Mouse (Mus musculus) bone marrow, adult 2 months (tissue): ENCODE measurements around the gene Flg2. TPM values are rescaled to one million over a fixed set of nuclear protein-coding genes. Genes with fewer than 3 reads are reported as not detected.

ENCODE experiments used
- H3K27ac ChIP-seq: fragments of 200-500 bp; 2 replicates; pipeline ENCODE4 v1.5.1; 2012; ENCODE audit warnings: low read depth, mild to moderate bottlenecking, control low read depth, inconsistent platforms, low read length; ENCODE audit not compliant: control insufficient read depth, poor library complexity, insufficient read depth
- H3K4me1 ChIP-seq: fragments of 200-500 bp; 2 replicates; pipeline ENCODE4 v1.6.1; 2011; ENCODE audit warnings: low read length; ENCODE audit not compliant: control insufficient read depth, insufficient read depth
- H3K4me3 ChIP-seq: fragments of 200-500 bp; replicated peaks from 2 replicates; pipeline ENCODE3; 2011; ENCODE audit warnings: mild to moderate bottlenecking, low read depth, low read length, control low read depth; ENCODE audit not compliant: control insufficient read depth
- CTCF ChIP-seq: fragments of 200-500 bp; IDR thresholded peaks from 2 replicates; pipeline ENCODE4 v1.5.1; 2011; ENCODE audit warnings: low read length, control low read depth; ENCODE audit not compliant: control insufficient read depth, insufficient read depth
- POLR2A ChIP-seq: fragments of 200-500 bp; IDR thresholded peaks from 2 replicates; pipeline ENCODE4 v1.6.1; 2011; ENCODE audit warnings: low read depth, mild to moderate bottlenecking, control low read depth, low read length, borderline replicate concordance; ENCODE audit not compliant: control insufficient read depth
- WGBS: fragments of 180-500 bp; shearing (Covaris S2); methylation state at CpG from one replicate; pipeline ENCODE4 v1.1.7; 2018; 5-methylcytosine and 5-hydroxymethylcytosine counted together
- polyA plus RNA-seq: library from polyadenylated mRNA; stranded (reverse); fragments of >200 nt; gene quantifications from 2 replicates; pipeline ENCODE4 v1.2.4, GENCODE M21; 2011; ENCODE audit warnings: low replicate concordance; ENCODE audit not compliant: missing spikeins, insufficient read depth, insufficient read length

Gene Flg2
- polyA plus RNA-seq = not detected in 2 replicates

DNA sequence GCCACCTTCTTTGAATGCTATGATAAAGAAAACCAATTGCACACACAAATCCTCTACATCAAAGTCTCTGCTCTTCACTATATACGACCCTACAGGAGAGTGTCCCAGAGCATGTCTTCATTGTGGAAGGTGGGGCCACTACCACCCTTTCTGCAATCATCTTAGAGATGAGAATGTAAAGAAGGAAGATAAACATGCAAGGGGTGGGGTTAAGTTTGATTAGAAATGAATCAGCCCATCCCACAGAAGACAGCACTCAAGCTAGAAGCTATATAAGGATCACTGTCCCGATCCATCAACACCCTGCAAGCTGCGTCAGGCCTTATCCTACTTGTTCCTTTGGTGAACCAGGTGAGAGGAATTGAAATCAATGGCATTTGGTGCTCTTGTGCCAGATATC is at the start of gene Flg2:
Flg2 (plus strand) TSS at position 301 of the 400 bp plus-strand sequence.
- Histone ChIP-seq H3K27ac (no peak within 1 kb of the TSS), H3K4me3 (no peak within 1 kb of the TSS), H3K4me1 (no peaks in the 10 kb centered on the region)
- WGBS = 83% methylated on average over 3 of the region's 3 CpGs
- no peak for TF ChIP-seq CTCF

DNA sequence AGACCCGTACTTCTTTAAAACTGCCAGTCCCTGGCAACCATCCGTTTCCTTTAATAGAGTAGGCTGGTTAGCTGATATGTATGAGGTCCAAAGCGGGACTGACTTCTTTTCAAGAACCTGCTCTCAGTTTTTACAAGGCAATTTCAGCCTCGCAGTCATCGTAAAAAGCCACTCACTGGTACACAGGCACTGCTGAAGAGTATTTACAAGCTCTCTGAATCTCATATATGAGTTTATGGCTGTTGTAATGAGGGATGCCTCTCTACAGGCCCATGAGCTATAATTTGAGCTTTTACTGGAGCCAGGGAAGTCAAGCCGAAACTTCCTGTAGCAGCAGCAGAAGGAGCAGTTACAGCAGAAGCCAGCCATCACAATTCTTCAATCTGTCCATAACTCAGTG is 34.6 kb upstream of the Flg2 start:
- no peak overlapping the region for H3K4me3 ChIP-seq
- H3K27ac ChIP-seq = no peak overlapping the region
- TF ChIP-seq CTCF = no peak
- no peak for TF ChIP-seq POLR2A
- WGBS = 66% methylated on average over 6 of the region's 6 CpGs
- H3K4me1 ChIP-seq = no peaks in the 10 kb centered on the region

DNA sequence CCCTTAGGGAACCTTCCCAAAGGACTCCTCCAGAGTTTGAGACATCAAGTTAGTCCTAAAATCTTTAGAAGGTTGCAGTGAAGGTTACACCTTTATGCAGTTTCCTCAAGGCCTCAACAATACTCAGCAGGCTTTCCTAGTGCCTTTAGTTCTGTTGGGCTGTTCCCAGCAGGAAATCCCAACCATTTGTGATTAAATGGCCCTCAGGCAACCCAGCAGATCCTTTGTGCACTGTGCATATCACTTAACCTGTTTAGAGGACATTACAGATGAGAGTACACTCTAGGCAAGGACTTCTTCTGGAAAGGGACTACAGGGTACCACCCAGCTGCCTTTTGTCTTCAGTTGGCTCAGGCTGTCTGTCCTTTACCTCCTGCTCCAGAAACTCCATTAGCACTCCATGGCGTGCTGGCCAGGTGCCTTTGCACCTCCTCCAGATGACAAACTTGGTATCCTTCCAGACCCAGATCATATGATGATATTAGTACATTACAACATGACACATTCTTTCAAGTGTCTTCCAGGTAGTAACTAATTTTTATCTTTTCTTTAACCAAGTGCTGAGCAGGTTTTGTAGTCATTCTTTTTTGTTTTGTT is 34.0 kb upstream of the Flg2 start:
- TF ChIP-seq POLR2A (no peak), CTCF (no peak)
- WGBS = 66% methylated on average over 1 of the region's 1 CpGs
- H3K4me1 ChIP-seq = no peaks in the 10 kb centered on the region
- no peak overlapping the region for H3K4me3 ChIP-seq
- H3K27ac ChIP-seq = no peak overlapping the region

DNA sequence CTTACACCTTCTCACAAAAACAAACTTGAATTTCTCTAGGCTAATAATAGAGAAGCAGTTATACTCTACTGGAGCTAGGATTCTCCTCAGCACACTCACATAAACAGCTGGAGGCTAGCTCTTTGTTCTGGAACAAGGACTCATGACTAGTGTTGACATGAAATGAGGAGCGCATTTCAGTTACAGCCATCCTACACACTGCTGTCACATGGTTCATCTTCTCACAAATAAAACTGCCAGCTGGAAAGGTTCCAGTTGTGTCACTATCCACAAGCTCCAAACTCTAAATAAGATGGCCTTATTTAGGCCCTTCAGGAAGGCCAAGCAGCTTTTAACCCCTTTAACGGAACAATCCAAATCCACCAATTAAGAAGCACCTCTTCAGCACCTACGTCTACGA is 16.2 kb upstream of the Flg2 start:
- WGBS = 85% methylated on average over 4 of the region's 4 CpGs

DNA sequence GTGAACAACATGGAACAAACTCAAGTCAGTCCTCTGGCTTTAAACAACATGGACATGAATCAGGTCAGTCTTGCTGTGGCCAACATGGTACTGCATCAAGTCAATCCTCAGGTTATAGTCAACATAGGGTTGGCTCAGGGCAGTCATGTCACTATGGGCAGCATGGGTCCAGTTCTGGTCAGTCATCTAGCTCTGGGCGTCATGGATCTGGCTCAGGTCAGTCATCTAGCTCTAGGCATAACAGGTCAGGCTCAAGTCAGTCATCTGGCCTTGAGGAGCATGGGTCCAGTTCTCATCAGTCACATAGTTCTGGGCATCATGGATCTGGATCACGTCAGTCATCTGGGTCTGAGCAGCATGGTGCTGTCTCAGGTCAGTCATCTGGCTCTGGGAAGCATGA is 4.9 kb downstream of the Flg2 start:
- H3K4me1 ChIP-seq = no peaks in the 10 kb centered on the region
- H3K27ac ChIP-seq = no peak overlapping the region
- WGBS = 72% methylated on average over 2 of the region's 2 CpGs
- no peak overlapping the region for H3K4me3 ChIP-seq
- TF ChIP-seq POLR2A (no peak), CTCF (no peak)

More for the DNA sequence above, 16.2 kb upstream of the Flg2 start:
- Histone ChIP-seq H3K4me3 (no peak overlapping the region), H3K27ac (no peak overlapping the region), H3K4me1 (no peaks in the 10 kb centered on the region)
- no peak for TF ChIP-seq CTCF
- no peak for TF ChIP-seq POLR2A

DNA sequence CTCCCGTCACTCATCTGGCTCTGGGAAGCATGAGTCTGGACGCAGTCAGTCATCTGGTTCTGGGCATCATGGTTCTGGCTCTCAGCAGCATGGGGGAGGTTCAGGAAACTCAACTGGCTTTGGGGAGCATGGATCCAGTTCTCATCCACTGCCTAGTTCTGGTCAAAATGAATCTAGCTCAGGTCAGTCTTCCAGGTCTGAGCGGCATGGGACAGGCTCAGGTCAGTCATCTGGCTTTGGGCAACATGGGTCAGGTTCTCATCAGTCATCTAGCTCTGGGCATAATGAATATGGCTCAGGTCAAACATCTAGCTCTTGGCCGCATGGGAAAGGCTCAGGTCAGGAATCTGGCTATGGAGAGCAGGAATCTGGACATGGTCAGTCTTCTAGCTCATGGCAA is 5.4 kb downstream of the Flg2 start:
- H3K27ac ChIP-seq = no peak overlapping the region
- H3K4me3 ChIP-seq = no peak overlapping the region
- TF ChIP-seq CTCF = no peak
- no peak for TF ChIP-seq POLR2A
- no peaks in the 10 kb centered on the region for H3K4me1 ChIP-seq
- WGBS = 91% methylated on average over 4 of the region's 4 CpGs

Other genes starting within 250 kb of the Flg2 start
- not detected in 2 replicates for gene Lce3d, start 239.9 kb upstream of the Flg2 start, polyA plus RNA-seq
- not detected in 2 replicates for gene Lce3e, start 230.2 kb upstream of the Flg2 start, polyA plus RNA-seq
- gene Lce3f, start 205.1 kb upstream of the Flg2 start, polyA plus RNA-seq = not detected in 2 replicates
- gene Crct1, start 181.6 kb upstream of the Flg2 start, polyA plus RNA-seq = not detected in 2 replicates
- gene Lce1m, start 178.2 kb upstream of the Flg2 start, polyA plus RNA-seq = not detected in 2 replicates
- not detected in 2 replicates for gene Gm4858, start 128.5 kb upstream of the Flg2 start, polyA plus RNA-seq
- not detected in 2 replicates for gene Crnn, start 52.5 kb upstream of the Flg2 start, polyA plus RNA-seq
- gene Flg, start 76.2 kb downstream of the Flg2 start, polyA plus RNA-seq = not detected in 2 replicates
- not detected in 2 replicates for gene Hrnr, start 122.5 kb downstream of the Flg2 start, polyA plus RNA-seq
- gene Rptn, start 196.4 kb downstream of the Flg2 start, polyA plus RNA-seq = not detected in 2 replicates
- gene Tchh, start 245.1 kb downstream of the Flg2 start, polyA plus RNA-seq = 0.16 and 0.77 TPM in 2 replicates